Mouse (Mus musculus) adrenal gland, adult (tissue): Measurements from ENCODE around the gene Olfr1154.

Experiments
- DNase-seq, 2 experiments: peaks; one replicate each; pipeline ENCODE4 v3.0.0; 2022 to 2023; ENCODE audit warnings: low spot score in 1 of 2; ENCODE audit not compliant: inconsistent age in 2 of 2

Olfr1154 gene

DNA sequence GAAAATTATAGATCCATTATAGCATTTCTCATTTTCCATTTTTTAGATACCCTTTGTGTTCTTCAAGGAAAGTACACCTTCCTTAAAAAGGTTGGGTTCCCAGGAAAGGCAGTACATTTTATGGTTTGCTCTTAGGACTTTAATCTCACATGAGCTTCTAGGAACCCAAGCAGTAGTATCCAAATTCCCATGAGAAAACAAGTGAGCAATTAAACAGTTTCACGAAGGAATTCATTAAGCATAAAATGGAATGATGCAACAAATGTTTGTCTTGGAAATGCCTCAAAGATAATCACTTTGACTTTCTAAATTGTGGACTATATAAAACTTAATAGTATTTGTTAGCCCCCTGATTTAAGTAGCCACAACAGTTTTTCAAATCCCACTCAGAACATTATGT is at the start of gene Olfr1154:
TSS of gene Olfr1154 (minus strand) at position 101 of the 400 bp plus-strand sequence.
- no peak for DNase-seq

DNA sequence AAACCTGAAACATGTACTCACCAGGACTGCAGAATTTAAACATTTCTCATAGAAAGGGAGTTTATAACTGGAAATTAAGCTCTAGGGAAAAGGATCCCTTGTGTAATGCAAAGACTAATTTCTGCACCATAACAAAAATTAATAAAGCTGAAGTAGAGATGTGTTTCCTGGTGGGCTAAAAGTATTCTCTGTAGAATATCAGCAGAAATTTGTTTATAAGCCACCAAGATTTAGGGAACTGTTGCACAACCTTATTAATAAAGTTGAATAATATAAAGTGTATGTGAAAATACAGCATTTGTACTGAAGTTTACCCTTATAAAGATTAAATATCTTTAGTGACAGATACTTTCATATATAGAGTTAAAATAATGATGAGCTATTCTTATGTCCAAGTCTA is 48.0 kb upstream of the Olfr1154 start, which contains the start of gene Olfr1156:
TSS of gene Olfr1156 (minus strand) at position 101 of the 400 bp plus-strand sequence.
- no peak for DNase-seq

DNA sequence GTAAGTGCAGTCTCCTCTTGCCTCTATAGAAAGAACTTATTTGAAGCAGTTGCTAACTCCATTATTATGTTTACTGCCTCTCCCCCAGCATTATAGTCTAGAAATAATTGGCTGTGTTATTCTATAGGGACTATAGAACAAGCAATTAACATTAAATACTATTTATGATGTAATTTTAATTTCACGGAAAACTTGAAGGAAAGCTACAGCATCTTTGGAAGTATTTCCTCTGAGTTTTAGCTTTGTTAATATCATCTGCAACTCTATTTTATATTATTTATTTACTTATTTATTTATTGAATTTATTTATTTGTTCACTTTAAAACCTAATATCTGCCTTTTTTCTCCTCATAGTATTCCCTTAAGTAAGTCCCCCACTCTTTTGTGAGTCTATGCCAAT is 40.1 kb upstream of the Olfr1154 start, which contains the start of gene Olfr1155:
TSS of gene Olfr1155 (minus strand) at position 101 of the 400 bp plus-strand sequence.
- no peak for DNase-seq

DNA sequence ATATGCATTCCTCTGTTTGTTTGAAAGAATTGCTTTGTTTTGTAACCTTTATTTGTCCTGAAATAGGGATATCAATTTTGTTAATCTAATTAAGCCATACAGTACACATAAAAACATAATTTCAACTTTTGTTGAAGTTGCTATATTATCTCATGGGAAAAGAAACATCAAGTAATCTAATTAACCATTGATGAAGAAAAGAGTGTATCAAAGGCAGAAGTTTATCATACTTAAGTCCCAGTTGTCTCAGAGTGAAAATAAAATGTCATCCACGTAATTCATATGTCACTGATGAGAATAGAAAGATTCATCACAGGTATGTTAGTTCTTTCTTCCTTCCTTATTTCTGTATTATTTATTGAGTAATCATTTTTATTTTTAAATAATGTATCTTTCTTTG is 10.3 kb downstream of the Olfr1154 start, which contains the start of gene Olfr1153:
TSS of gene Olfr1153 (plus strand) at position 301 of the 400 bp plus-strand sequence.
- no peak for DNase-seq

DNA sequence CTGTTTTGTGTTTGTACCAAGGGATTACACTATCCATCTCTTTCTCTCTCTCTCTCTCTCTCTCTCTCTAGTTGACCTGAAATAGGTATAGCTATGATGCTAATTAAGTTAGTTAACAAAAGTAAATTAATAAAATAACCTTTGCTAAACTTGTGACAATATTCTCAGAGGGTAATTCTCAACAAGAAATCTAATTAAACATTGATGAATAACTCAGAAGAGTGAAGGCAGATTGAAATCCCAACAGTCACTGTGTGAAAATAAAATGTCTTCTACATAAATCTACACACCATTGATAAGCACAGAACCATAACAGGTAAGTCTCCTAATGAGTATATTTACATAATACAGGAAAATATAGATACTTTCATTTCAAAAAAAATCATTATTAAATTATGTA is 38.8 kb downstream of the Olfr1154 start, which contains the start of gene Olfr1152:
TSS of gene Olfr1152 (plus strand) at position 301 of the 400 bp plus-strand sequence.
- no peak for DNase-seq

DNA sequence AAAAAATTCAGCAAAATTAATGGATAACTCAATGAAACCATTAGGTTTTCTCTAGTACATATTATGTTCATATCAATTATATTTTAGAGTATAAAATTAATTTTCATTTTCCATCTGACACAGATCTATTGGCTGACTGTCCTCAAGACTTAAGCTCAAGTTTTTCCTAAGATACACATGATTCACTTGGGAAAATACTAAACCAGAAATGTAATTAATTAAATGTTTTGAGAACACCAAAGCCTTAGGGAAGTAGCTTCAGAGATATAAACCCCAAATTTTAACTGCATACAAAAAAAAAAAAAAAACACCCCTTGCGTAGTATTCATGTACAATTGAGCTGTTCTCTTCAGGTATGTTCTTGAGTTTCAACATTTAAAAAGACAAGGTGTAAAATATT is 49.4 kb downstream of the Olfr1154 start, which contains the start of gene Olfr1151:
TSS of gene Olfr1151 (plus strand) at position 301 of the 400 bp plus-strand sequence.
- no peak for DNase-seq
